Mouse (Mus musculus): ENCODE measurements at regions not wholly inside any gene's neighbourhood (a gene's known extent, or its start where the extent isn't known, plus 50 kb on each side); places are given as distances from the start of the nearest gene placed in this dataset.

- TF ChIP-seq CTCF (IDR thresholded peaks at IDR 0.05; ENCODE audit: low read depth): no peak
- TF ChIP-seq EP300 (IDR thresholded peaks at IDR 0.05; ENCODE audit: low read depth): no peak
Observed at GRCm38 (mm10) chr1:3012530-3012929, 1795.2 kb upstream of the Gm37988 start.
